Mouse (Mus musculus) subcutaneous adipose tissue, adult 2 months (tissue): ENCODE results near the gene Gm5142. TPM values are rescaled to one million over a fixed set of nuclear protein-coding genes. Genes with fewer than 3 reads are reported as not detected.

Source experiments
- polyA plus RNA-seq: library from polyadenylated mRNA; depleted of rRNA; stranded (reverse); fragments of >200 nt; gene quantifications from 2 replicates; pipeline ENCODE4 v1.2.3, GENCODE M21; 2012; ENCODE audit warnings: low replicate concordance; rRNA removed

Gm5142 gene
- polyA plus RNA-seq, result not detected in 2 replicates

DNA sequence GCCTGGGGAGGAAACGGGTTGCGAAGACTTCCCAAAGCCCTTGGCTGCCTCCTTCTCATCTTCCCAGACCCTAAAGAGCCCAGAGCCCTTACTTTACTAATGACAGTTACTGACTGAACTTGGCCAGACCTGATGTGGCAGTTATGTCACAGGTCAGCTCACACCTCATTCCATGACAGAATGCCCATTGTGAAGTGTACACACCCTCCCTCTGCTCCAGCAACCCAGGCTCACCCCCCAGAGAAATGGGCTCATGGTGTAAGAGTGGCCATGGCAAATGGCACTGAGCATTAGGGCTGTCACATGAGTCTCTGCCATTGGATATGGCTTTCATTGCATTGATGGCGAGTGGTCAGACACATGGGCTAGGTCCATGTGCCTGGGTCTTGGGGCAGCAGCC, at the start of gene Gm5142:
Gm5142 (minus strand) TSS at position 101 of the 400 bp plus-strand sequence.

GRCm38 (mm10) chr14:59200711-59201603, 22.4 kb upstream of the Gm5142 start, which contains the start of gene Rcbtb1:
Gene Rcbtb1 (plus strand): TSS chr14:59201209.

DNA sequence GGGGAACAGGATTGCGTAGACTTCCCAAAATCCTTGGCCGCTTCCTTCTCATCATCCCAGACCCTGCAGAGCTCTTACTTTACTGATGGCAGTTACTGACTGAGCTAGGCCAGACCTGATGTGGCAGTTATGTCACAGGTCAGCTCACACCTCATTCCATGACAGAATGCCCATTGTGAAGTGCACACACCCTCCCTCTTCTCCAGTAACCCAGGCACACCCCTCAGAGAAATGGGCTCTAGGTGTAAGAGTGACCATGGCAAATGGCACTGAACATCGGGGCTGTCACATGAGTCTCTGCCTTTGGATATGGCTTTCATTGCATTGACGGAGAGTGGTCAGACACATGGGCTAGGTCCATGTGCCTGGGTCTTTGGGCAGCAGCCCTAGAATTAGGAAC, 35.8 kb downstream of the Gm5142 start, which contains the start of gene 1700129C05Rik:
1700129C05Rik (minus strand) TSS at position 101 of the 400 bp plus-strand sequence.

Other genes with a start within 250 kb of the Gm5142 start
- not detected in 2 replicates for gene 1700129C05Rik, start 35.9 kb downstream of the Gm5142 start, polyA plus RNA-seq
- 11.4 and 22.4 TPM in 2 replicates for gene Rcbtb1, start 22.5 kb upstream of the Gm5142 start, polyA plus RNA-seq
- gene Gm6904, start 81.5 kb upstream of the Gm5142 start, polyA plus RNA-seq, result 0.14 TPM in 1 of 2 replicates, not detected in the other
- 1.4 and 2.7 TPM in 2 replicates for gene Phf11a, start 118.8 kb upstream of the Gm5142 start, polyA plus RNA-seq
- gene Phf11b, start 162.6 kb upstream of the Gm5142 start, polyA plus RNA-seq, result 1.9 and 2.0 TPM in 2 replicates
- 18.3 and 19.7 TPM in 2 replicates for gene Phf11d, start 186.7 kb upstream of the Gm5142 start, polyA plus RNA-seq
- 0.59 and 0.72 TPM in 2 replicates for gene Phf11c, start 216.6 kb upstream of the Gm5142 start, polyA plus RNA-seq